Mouse (Mus musculus) liver, postnatal 0 days (tissue): ENCODE data around the gene Lzts3. TPM values are rescaled to one million over a fixed set of nuclear protein-coding genes. Genes with fewer than 3 reads are reported as not detected.

Source experiments
- ATAC-seq: fragments of 200-750 bp; cut with Nextera tagmentation; 2 replicates; pipeline ENCODE4 v1.8.0; 2017; ENCODE audit warnings: mild to moderate bottlenecking, moderate library complexity
- DNase-seq: peaks from one replicate; pipeline ENCODE4 v3.0.0-alpha.2; 2016
- H3K27ac ChIP-seq: fragments of 300-500 bp; sonication (generic); 2 replicates; pipeline ENCODE4 v1.5.1; 2014; ENCODE audit warnings: antibody characterized with exemption, moderate library complexity, mild to moderate bottlenecking, low read depth
- H3K27me3 ChIP-seq: fragments of 300-500 bp; sonication (generic); 2 replicates; pipeline ENCODE4 v1.6.1; 2014; ENCODE audit warnings: low read length, control low read depth, mixed read lengths; ENCODE audit not compliant: insufficient read depth
- H3K36me3 ChIP-seq: fragments of 300-500 bp; sonication (generic); replicated peaks from 2 replicates; pipeline ENCODE4 v1.6.1; 2014; ENCODE audit warnings: mild to moderate bottlenecking, control low read depth, low read length, moderate library complexity, mixed read lengths; ENCODE audit not compliant: insufficient read depth
- H3K4me1 ChIP-seq: fragments of 300-500 bp; sonication (generic); 2 replicates; pipeline ENCODE4 v1.6.1; 2014; ENCODE audit warnings: antibody characterized with exemption, mild to moderate bottlenecking, control low read depth; ENCODE audit not compliant: insufficient read depth
- H3K4me2 ChIP-seq: fragments of 300-500 bp; sonication (generic); 2 replicates; pipeline ENCODE4 v1.6.1; 2014; ENCODE audit warnings: low read depth, mild to moderate bottlenecking, low read length, moderate library complexity, mixed read lengths
- H3K4me3 ChIP-seq: fragments of 300-500 bp; sonication (generic); 2 replicates; pipeline ENCODE4 v1.5.1; 2014; ENCODE audit warnings: low read depth, low read length
- H3K9ac ChIP-seq: fragments of 300-500 bp; sonication (generic); replicated peaks from 2 replicates; pipeline ENCODE4 v1.6.1; 2014; ENCODE audit warnings: mild to moderate bottlenecking, moderate library complexity
- H3K9me3 ChIP-seq: fragments of 300-500 bp; sonication (generic); 2 replicates; pipeline ENCODE4 v1.6.1; 2016; ENCODE audit warnings: mild to moderate bottlenecking, control low read depth, low read length, mixed read lengths
- CTCF ChIP-seq: sonication (generic); IDR thresholded peaks from 2 replicates; pipeline ENCODE4 v1.5.1; 2016; ENCODE audit warnings: antibody characterized with exemption, low read depth
- EP300 ChIP-seq: IDR thresholded peaks from 2 replicates; pipeline ENCODE4 v1.6.1; 2016; ENCODE audit warnings: antibody characterized with exemption, low read depth, mild to moderate bottlenecking
- WGBS: fragments of 180-500 bp; shearing (Covaris S2); extraction: QIAGEN DNeasy Blood & Tissue Kit; methylation state at CpG from one replicate; pipeline ENCODE4 v1.1.7; 2014; ENCODE audit not compliant: insufficient replicate concordance; 5-methylcytosine and 5-hydroxymethylcytosine counted together
- polyA plus RNA-seq: library from polyadenylated mRNA; unstranded; fragments of >200 nt; fragmentation: Nextera tagmentation; extraction: Ambion mirVana; gene quantifications from 2 replicates; pipeline ENCODE4 v1.2.1, GENCODE M21; 2015

Lzts3 gene
- polyA plus RNA-seq, 1 experiment from 2014 or later: 1.2 TPM

DNA sequence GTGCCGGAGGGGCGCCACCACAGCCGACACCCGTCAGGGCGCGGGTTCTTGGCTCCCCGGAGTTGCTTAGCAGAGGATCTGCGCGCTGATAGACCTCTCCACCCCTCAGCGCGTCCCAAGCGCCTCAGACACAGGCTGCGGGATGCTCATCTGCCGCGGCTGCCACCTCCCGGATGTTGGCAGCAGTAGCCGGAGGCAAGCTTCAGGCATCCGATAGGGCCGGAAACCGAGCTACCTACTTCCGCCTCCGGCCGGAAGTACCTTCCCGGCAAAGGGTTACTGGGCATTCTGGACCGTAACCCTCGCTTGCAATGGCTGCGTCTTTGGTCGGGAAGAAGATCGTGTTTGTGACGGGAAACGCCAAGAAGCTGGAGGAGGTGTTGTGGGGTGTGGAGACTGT lies 25.0 kb upstream of the Lzts3 start, which contains the start of gene Itpa:
Gene Itpa, plus strand, starts transcription at position 52 of the 400 bp plus-strand sequence.
- Histone ChIP-seq H3K27me3 (no peaks in the 10 kb centered on the region), H3K4me3 (peak within 1 kb of the TSS; percentile 85), H3K9ac (peak within 1 kb of the TSS; percentile 80), H3K4me1 (peaks cover 25% of the 10 kb centered on the region), H3K36me3 (peaks cover 12% of the 10 kb centered on the region), H3K9me3 (no peaks in the 10 kb centered on the region), H3K4me2 (peak within 1 kb of the TSS; percentile 89), H3K27ac (peak within 1 kb of the TSS; percentile 82)
- 2% methylated on average over 30 of the region's 31 CpGs for WGBS
- TF ChIP-seq EP300 (no peak), CTCF (peak; percentile 90)
- DNase-seq: peak; percentile 87
- peak; percentile 61 for ATAC-seq

DNA sequence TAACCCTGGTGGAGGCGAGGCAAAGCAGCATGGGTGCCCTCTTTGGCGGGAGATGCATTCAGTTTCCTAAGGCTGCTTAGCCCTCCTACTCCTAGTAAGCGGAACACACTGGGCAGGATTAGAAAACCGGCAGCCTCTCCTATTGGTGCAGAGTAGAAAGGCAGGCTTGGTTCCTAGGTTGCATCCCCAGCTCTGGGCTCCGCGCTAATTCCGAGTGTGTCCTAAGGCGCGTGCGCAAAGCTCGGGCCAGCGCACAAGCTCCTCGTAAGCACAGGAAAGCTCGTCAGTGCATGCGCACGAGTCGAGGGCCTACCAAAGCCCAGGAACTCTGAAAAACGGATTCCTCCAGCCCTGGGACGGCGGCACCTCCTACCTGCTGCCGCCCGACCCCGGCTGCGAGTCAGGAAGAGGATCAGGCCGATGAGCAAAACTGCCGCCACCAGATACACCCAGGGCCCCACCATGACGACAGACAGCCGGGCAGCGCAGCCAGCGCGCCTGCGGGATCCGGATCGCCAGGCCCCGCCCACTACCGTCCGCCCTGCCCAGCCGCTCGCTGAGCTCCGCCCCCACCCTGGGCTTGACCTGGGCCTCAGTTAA lies 21.6 kb upstream of the Lzts3 start, which contains the start of gene Ddrgk1:
Gene Ddrgk1, minus strand, starts transcription at position 558 of the 600 bp plus-strand sequence.
- DNase-seq: peak; percentile 94
- Histone ChIP-seq H3K4me1 (peaks cover 25% of the 10 kb centered on the region), H3K4me2 (peak within 1 kb of the TSS; percentile 86), H3K9me3 (no peaks in the 10 kb centered on the region), H3K27ac (peak within 1 kb of the TSS; percentile 96), H3K27me3 (no peaks in the 10 kb centered on the region), H3K4me3 (peak within 1 kb of the TSS; percentile 57), H3K9ac (peak within 1 kb of the TSS; percentile 84), H3K36me3 (peaks cover 19% of the 10 kb centered on the region)
- peak; percentile 94 for ATAC-seq
- TF ChIP-seq CTCF (peak; percentile 34), EP300 (no peak)
- WGBS: 1% methylated on average over 39 of the region's 40 CpGs

DNA sequence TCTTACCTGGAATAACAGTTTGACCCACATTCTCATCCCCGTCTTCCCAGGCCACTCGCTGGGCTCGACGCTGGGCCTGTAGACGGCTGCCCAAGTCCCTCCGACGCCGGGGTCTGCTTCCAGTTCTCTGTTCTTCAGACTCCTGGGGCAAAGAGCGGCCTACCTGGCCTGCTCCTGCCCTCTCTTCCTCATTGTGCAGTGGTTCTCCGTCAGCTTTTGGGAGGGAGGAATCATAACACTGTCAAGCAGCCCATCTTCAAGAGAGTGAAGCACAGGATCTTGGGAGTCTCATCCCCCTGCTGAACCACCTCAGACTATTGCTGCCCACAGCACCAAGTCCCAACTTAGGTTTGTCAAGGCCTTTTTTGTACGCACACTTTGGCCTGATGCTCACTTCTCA lies 20.7 kb upstream of the Lzts3 start:
- ATAC-seq (no peak), DNase-seq (no peak)
- Histone ChIP-seq H3K4me2 (peak overlapping the region; percentile 86), H3K4me3 (peak overlapping the region; percentile 57), H3K9me3 (no peaks in the 10 kb centered on the region), H3K4me1 (peaks cover 23% of the 10 kb centered on the region), H3K9ac (peak overlapping the region; percentile 84), H3K27me3 (no peaks in the 10 kb centered on the region), H3K36me3 (peaks cover 25% of the 10 kb centered on the region), H3K27ac (no peak overlapping the region)
- TF ChIP-seq EP300: no peak
- no peak for TF ChIP-seq CTCF
- WGBS: 90% methylated on average over 11 of the region's 11 CpGs

DNA sequence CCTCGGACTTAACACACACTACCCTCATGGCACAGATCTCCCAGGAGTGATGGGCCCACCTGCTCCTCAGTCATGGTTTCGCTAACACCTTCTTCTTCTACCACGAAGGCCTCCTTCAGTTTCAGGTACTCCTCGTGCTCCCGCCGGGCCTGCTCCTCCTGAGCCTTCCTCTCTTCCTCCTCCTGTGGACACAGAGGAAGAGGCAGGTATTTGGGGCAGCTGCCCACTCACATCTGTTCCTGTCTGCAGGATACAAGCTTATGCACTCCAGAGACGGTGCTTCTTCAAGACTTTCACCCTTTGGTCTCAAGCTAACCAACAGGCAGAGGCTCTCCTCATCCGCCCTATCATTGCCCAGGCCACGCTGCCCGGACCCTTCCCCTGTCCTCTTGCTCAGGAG lies 15.9 kb upstream of the Lzts3 start:
- WGBS: 89% methylated on average over 10 of the region's 10 CpGs
- H3K27me3 ChIP-seq: no peaks in the 10 kb centered on the region
- H3K9me3 ChIP-seq: no peaks in the 10 kb centered on the region
- TF ChIP-seq EP300: no peak
- TF ChIP-seq CTCF: no peak
- DNase-seq: no peak
- H3K4me2 ChIP-seq: no peak overlapping the region
- H3K4me3 ChIP-seq: no peak overlapping the region
- H3K27ac ChIP-seq: no peak overlapping the region
- H3K36me3 ChIP-seq: peaks cover 57% of the 10 kb centered on the region
- H3K9ac ChIP-seq: no peak overlapping the region
- H3K4me1 ChIP-seq: peaks cover 9% of the 10 kb centered on the region
- ATAC-seq: no peak

DNA sequence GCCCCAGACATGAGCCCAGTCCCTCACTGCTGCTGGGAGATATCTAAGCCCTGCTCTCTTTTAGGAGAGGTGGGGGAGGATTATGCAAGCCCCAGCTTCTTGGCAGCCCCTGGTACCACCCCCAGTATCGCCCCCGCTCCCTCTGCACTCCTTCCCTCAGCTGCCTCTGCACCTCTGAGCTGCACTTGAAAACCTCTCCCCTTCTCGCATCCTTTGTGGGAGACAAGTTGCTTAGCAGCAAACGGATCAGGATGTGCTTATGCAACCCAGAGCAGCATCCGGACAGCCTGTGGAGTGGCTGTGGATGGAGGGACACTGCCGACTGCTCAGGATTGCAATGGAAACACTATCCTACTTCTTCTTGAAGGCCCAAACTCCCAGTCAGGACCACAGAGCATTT lies 14.9 kb upstream of the Lzts3 start:
- Histone ChIP-seq H3K4me2 (no peak overlapping the region), H3K27me3 (no peaks in the 10 kb centered on the region), H3K27ac (no peak overlapping the region), H3K36me3 (peaks cover 60% of the 10 kb centered on the region), H3K4me1 (peaks cover 5% of the 10 kb centered on the region; the same call in 1 of the 2 replicates), H3K9ac (no peak overlapping the region), H3K9me3 (no peaks in the 10 kb centered on the region), H3K4me3 (no peak overlapping the region)
- DNase-seq: no peak
- WGBS: 81% methylated on average over 6 of the region's 6 CpGs
- ATAC-seq: no peak
- TF ChIP-seq CTCF: no peak
- TF ChIP-seq EP300: no peak

DNA sequence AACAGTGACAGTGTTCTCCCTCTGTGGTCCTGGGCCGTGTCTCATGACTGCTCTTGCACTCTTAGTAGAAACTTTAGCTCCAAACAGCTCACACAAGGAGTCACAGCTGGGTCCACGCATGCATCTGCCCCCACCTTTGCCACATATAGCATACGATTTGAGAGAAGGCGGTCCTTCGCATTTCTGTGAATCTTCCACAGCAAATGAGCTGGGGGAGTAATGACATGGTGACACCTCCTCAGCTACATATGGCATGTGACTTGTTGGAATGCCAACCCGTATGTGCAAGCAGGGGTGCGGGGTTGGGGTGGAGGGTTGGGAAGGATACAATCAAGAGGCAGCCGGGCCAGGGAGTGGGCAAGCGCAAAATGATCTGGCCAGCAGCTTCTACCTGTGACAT lies 13.9 kb upstream of the Lzts3 start:
- H3K4me3 ChIP-seq: no peak overlapping the region
- H3K27ac ChIP-seq: no peak overlapping the region
- H3K4me2 ChIP-seq: no peak overlapping the region
- H3K36me3 ChIP-seq: peaks cover 55% of the 10 kb centered on the region
- TF ChIP-seq EP300 (no peak), CTCF (no peak)
- 91% methylated on average over 9 of the region's 9 CpGs for WGBS
- ATAC-seq: no peak
- no peak for DNase-seq
- peaks cover 5% of the 10 kb centered on the region; the same call in 1 of the 2 replicates for H3K4me1 ChIP-seq
- H3K9ac ChIP-seq: no peak overlapping the region
- no peaks in the 10 kb centered on the region for H3K27me3 ChIP-seq
- no peaks in the 10 kb centered on the region for H3K9me3 ChIP-seq
